Mouse (Mus musculus) brain, embryonic 14.5 days (tissue): Measurements from ENCODE around the gene Nacc2.

Experiments
- CTCF ChIP-seq: fragments of 200-500 bp; IDR thresholded peaks from 2 replicates; pipeline ENCODE4 v1.5.1; 2012; ENCODE audit warnings: inconsistent platforms, mild to moderate bottlenecking, moderate library complexity, borderline replicate concordance; ENCODE audit not compliant: insufficient read depth, insufficient read length; ENCODE audit errors: extremely low read depth
- POLR2A ChIP-seq: fragments of 200-500 bp; IDR thresholded peaks from 2 replicates; pipeline ENCODE4 v1.6.1; 2012; ENCODE audit warnings: mild to moderate bottlenecking, inconsistent platforms, borderline replicate concordance; ENCODE audit not compliant: poor library complexity, insufficient read depth, insufficient read length, severe bottlenecking; ENCODE audit errors: extremely low read depth

DNA sequence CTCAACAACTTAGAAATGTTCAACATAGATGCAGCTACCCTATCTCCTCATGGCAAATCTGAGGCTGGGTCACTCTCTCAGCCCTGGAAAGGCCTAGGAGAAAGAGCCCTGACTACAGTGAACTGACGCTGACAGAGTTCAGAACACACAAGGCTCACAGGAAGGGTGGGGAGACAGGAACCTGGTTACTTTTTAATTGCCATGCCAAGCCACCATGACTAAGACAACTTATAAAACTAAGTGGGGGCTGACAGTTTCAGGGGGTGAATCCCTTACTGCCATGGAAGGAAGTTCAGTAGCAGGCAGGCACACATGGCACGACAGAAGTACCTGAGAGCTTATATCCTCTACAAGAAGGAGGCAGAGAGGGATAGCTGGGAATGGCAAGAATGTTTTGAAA, 16.8 kb downstream of the Nacc2 start:
- TF ChIP-seq CTCF (no peak), POLR2A (no peak)
